Mouse (Mus musculus): ENCODE measurements around the gene Dnah7c. TPM values are rescaled to one million over a fixed set of nuclear protein-coding genes. Genes with fewer than 3 reads are reported as not detected.
"Not testable (repeated sequence)": the region's sequence is repeated elsewhere in the genome, so short reads cannot be mapped to it uniquely, and the experiment has no call there.

Dnah7c gene
- polyA plus RNA-seq (2012; fragmentation: generic; extraction: Trizol) = not detected
- long read RNA-seq, experiment 1 = 0 reads
- long read RNA-seq, experiment 2 = 0 reads

GRCm38 (mm10) chr1:46425137-46425925 lies at the start of gene Dnah7c:
TSS of gene Dnah7c (plus strand) at chr1:46425592.
- Histone ChIP-seq H3K36me3 (ENCODE audit: control insufficient read depth, insufficient read depth) (no peaks in the 10 kb centered on the region), H3ac (ENCODE audit: control insufficient read depth, insufficient read length, low read depth) (no peak within 1 kb of the TSS), H3K79me3 (ENCODE audit: low read depth) (no peaks in the 10 kb centered on the region), H3K4me3 (ENCODE audit: insufficient read depth, poor library complexity, severe bottlenecking) (no peak within 1 kb of the TSS), H3K79me2 (ENCODE audit: control insufficient read depth, insufficient read depth) (no peaks in the 10 kb centered on the region), H3K27me3 (ENCODE audit: control insufficient read depth, insufficient read depth, insufficient read length) (no peaks in the 10 kb centered on the region)
- TF ChIP-seq CEBPB (IDR thresholded peaks at IDR 0.05; ENCODE audit: low read depth) (no peak), MYOG (IDR thresholded peaks at IDR 0.05; ENCODE audit: control insufficient read depth, extremely low read depth, insufficient read length) (no peak), USF1 (IDR thresholded peaks at IDR 0.05; ENCODE audit: low read depth) (no peak), MAX (IDR thresholded peaks at IDR 0.05) (no peak), FOSL1 (IDR thresholded peaks at IDR 0.05; ENCODE audit: insufficient read depth, low read length, poor library complexity, severe bottlenecking) (no peak), MYOD1 (IDR thresholded peaks at IDR 0.05; ENCODE audit: control insufficient read depth, insufficient read length, low read depth) (no peak), CTCF (IDR thresholded peaks at IDR 0.05; ENCODE audit: control insufficient read depth, insufficient read depth, insufficient read length) (no peak)

- H3K79me2 ChIP-seq (ENCODE audit: control insufficient read depth, insufficient read depth); H3ac ChIP-seq (ENCODE audit: control insufficient read depth, insufficient read length, low read depth); H3K27me3 ChIP-seq (ENCODE audit: control insufficient read depth, insufficient read depth, insufficient read length); H3K36me3 ChIP-seq (ENCODE audit: control insufficient read depth, insufficient read depth); H3K4me3 ChIP-seq (ENCODE audit: insufficient read depth, poor library complexity, severe bottlenecking); H3K79me3 ChIP-seq (ENCODE audit: low read depth): not testable (repeated sequence)
These were observed 44.8 kb upstream of the Dnah7c start for GRCm38 (mm10) chr1:46380641-46381040.

- not testable (repeated sequence) for H3K36me3 ChIP-seq (ENCODE audit: control insufficient read depth, insufficient read depth); H3K4me3 ChIP-seq (ENCODE audit: insufficient read depth, poor library complexity, severe bottlenecking); H3ac ChIP-seq (ENCODE audit: control insufficient read depth, insufficient read length, low read depth); H3K27me3 ChIP-seq (ENCODE audit: control insufficient read depth, insufficient read depth, insufficient read length); H3K79me2 ChIP-seq (ENCODE audit: control insufficient read depth, insufficient read depth); H3K79me3 ChIP-seq (ENCODE audit: low read depth)
These were observed 30.6 kb upstream of the Dnah7c start for GRCm38 (mm10) chr1:46394681-46395297.

- no peak overlapping the region for H3K4me3 ChIP-seq (ENCODE audit: insufficient read depth, poor library complexity, severe bottlenecking)
- no peaks in the 10 kb centered on the region for H3K36me3 ChIP-seq (ENCODE audit: control insufficient read depth, insufficient read depth)
- H3ac ChIP-seq (ENCODE audit: control insufficient read depth, insufficient read length, low read depth) = no peak overlapping the region
- H3K79me2 ChIP-seq (ENCODE audit: control insufficient read depth, insufficient read depth) = no peaks in the 10 kb centered on the region
- no peak for TF ChIP-seq USF1 (IDR thresholded peaks at IDR 0.05; ENCODE audit: low read depth)
- peak; percentile 32 for TF ChIP-seq CEBPB (IDR thresholded peaks at IDR 0.05; ENCODE audit: low read depth)
- no peaks in the 10 kb centered on the region for H3K27me3 ChIP-seq (ENCODE audit: control insufficient read depth, insufficient read depth, insufficient read length)
- no peaks in the 10 kb centered on the region for H3K79me3 ChIP-seq (ENCODE audit: low read depth)
These were observed 16.9 kb upstream of the Dnah7c start for GRCm38 (mm10) chr1:46408324-46409115.

- not testable (repeated sequence) for H3K79me2 ChIP-seq (ENCODE audit: control insufficient read depth, insufficient read depth); H3K36me3 ChIP-seq (ENCODE audit: control insufficient read depth, insufficient read depth); H3ac ChIP-seq (ENCODE audit: control insufficient read depth, insufficient read length, low read depth); H3K4me3 ChIP-seq (ENCODE audit: insufficient read depth, poor library complexity, severe bottlenecking); H3K27me3 ChIP-seq (ENCODE audit: control insufficient read depth, insufficient read depth, insufficient read length); H3K79me3 ChIP-seq (ENCODE audit: low read depth)
These were observed 10.6 kb upstream of the Dnah7c start for GRCm38 (mm10) chr1:46414798-46415197.

GRCm38 (mm10) chr1:46416946-46417345 lies 8.4 kb upstream of the Dnah7c start:
- H3K4me3 ChIP-seq (ENCODE audit: insufficient read depth, poor library complexity, severe bottlenecking); H3K36me3 ChIP-seq (ENCODE audit: control insufficient read depth, insufficient read depth); H3K79me3 ChIP-seq (ENCODE audit: low read depth); H3K79me2 ChIP-seq (ENCODE audit: control insufficient read depth, insufficient read depth); H3K27me3 ChIP-seq (ENCODE audit: control insufficient read depth, insufficient read depth, insufficient read length); H3ac ChIP-seq (ENCODE audit: control insufficient read depth, insufficient read length, low read depth): not testable (repeated sequence)

GRCm38 (mm10) chr1:46418966-46419365 lies 6.4 kb upstream of the Dnah7c start:
- not testable (repeated sequence) for H3K79me3 ChIP-seq (ENCODE audit: low read depth); H3K27me3 ChIP-seq (ENCODE audit: control insufficient read depth, insufficient read depth, insufficient read length); H3ac ChIP-seq (ENCODE audit: control insufficient read depth, insufficient read length, low read depth); H3K4me3 ChIP-seq (ENCODE audit: insufficient read depth, poor library complexity, severe bottlenecking); H3K36me3 ChIP-seq (ENCODE audit: control insufficient read depth, insufficient read depth); H3K79me2 ChIP-seq (ENCODE audit: control insufficient read depth, insufficient read depth)
